Mouse (Mus musculus): ENCODE results near the gene Tm9sf4.
A peak's percentile ranks its signal among the peaks of the same experiment; 100 is the strongest.

DNA sequence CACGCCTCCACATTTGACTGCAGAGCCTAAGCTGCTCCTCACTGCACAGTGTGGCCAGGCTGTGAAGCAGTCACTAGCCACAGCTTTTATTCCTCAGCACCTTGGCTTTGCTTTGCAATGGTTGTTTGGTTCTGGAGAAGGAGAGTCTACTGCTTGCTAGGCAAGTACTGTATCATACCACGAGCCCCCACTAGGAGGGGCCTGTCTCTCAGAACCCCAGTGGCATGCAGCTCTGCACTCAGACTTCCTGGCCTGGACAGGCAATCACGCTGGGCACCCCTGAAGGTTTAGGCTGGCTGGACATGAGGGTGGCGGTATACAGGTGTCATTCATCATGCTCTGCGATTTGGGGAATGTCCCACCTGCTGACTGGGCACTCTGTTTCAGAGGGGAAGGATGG, 26.9 kb upstream of the Tm9sf4 start:
- TF ChIP-seq CTCF (IDR thresholded peaks at IDR 0.05; ENCODE audit: low read depth) (peak; percentile 42), EP300 (IDR thresholded peaks at IDR 0.05; ENCODE audit: low read depth) (no peak)

All from heart, postnatal 0 days (tissue).